Mouse (Mus musculus) T-cell, adult 2 months (primary cell): ENCODE measurements around the gene Hivep3.

Source experiments
- DNase-seq: peaks from one replicate; pipeline ENCODE4 v3.0.0; 2022; ENCODE audit warnings: low spot score

Hivep3 gene

DNA sequence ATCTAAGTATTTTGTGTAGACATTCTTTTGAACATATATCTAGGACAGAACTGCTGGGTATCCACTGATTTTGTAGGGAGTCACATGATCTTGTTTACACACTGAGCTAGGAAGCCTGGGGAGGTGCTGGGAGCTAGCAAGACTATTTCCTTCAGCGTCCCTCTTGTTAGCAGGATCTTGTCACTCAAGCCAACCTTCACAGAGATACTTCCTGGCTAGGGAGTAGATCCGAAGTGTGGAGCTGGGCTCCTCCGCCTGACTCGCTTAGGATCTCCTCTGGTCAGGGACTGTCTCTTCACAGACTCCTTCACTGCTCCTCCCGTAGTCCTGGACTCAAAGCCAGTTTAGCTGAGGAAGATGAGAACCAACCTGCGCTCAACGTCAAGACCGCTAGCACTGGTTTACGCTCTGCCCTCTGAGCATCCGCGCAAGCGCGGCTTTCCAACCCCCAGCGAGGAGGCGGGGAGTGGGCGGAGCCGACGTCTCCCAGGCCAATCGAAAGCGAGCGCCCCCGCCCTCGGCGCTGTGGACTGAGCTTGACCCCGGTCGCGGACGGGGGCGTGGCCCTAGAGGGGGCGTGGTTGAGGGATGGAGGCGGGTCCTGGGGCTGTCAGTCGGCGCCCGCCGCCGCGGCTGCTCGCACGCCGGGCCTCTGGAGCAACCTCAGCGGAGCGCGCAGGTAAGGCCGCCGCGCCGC lies at the start of gene Hivep3:
Hivep3 (plus strand) TSS at position 601 of the 697 bp plus-strand sequence.
- peak; percentile 99 for DNase-seq

DNA sequence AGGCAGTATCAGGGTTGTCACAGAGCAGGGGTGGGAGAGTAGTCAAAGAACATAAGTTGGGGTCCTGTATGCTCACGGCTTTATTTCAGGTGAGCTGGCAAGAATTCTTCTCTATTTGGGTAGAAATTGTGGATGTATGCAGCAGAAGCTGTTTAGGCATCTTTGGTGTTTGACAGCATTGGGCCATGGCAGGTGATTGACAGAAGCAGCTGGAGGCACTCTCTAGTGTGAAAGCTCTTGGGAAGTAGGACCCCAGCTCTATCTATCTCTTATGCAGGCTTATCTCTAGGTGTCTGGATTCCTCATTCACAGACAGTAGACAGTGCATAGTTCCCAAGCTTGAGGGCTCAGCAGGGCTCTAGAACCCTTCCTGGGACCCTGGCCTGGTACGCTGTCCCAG lies 47.8 kb upstream of the Hivep3 start:
- DNase-seq, result no peak

DNA sequence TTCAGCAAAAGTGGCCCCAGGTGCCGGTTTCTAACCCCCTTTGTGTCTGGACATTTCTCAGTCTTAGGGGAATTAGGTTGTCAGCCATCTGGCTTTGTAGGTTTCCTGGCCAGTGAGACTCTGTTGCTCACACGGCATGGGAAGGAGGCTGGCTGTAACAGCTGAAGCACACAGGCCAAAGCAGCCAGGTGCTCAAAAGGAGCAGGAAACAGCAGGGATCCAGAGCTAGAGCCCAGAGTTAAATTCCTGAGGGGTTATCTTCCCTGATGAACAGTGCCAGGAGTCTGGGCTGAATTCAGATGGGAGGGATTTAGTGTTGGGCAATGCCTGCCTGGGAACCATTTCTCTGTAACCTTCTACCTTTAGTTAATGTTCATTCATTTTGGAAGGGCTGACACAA lies 35.2 kb upstream of the Hivep3 start:
- DNase-seq, result no peak

DNA sequence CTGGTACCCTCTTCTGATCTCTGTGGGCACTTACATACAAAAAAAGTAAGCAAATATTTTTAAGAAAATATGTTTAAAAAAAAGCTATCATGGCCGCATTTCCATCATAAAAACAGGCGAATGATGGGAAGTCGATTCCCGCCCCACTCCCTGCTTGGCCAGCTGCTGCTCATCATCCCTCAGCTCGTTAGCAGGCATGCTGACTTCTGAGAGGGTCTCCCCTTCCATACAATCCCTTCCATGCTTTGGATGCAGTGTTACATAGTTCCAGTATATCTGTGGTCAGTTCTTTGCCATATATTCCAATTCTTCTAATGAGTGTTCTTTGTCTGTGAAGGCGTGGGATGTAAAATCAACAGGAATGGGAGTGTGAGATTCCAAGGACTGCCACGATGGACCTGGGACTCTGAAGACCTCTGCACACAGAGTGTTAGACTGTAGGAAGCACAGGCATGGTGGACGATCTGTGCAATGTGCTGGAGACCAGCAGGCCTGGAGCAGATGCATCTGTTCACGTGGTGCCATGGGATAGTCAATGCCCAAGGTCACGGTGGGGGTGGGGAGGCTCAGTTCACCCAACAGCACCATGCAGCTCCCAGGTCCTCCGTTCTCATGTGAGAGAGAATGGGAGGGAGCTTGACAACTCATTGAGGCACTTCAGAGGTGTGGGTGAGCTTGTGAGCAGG lies 32.2 kb upstream of the Hivep3 start:
- DNase-seq, result no peak

DNA sequence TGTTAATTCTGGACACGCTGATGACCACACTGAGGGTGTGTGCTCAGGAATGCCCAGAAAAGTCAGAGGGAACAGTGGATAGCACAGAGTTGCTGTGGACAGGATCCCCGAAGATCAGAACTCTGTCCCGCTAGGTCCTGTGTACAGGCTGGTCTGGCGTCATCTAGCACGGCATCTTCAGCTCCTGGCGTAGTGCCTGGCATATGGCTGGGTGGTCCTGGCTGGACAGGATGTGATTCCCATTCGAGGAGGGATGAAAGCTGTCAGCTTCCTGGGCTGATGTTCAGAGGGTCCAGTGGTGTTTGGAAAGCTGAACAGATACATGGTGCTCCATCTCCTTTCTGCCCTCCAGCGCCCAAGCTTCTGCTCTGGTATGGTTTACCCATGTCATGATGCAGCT lies 29.6 kb upstream of the Hivep3 start:
- DNase-seq, result no peak

DNA sequence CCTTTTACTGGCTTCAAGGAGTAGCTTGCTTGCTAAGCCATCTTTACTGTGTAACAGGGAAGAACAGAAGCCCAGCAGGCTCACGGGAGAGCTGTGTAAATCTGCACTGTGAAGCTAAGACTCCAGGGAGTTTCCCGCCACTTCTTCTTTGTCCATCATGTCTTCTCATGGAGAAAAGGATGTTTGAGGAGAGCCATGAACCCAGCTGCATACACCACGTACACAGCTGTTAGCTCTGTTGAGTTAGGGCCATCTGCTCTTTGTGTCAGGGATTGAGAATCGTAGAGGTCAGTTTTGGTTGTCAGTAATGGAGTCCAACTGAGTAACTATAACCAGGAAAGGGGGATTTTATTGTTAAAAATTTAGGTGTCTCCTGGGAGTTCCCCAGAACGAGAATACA lies 26.3 kb upstream of the Hivep3 start:
- DNase-seq, result no peak

DNA sequence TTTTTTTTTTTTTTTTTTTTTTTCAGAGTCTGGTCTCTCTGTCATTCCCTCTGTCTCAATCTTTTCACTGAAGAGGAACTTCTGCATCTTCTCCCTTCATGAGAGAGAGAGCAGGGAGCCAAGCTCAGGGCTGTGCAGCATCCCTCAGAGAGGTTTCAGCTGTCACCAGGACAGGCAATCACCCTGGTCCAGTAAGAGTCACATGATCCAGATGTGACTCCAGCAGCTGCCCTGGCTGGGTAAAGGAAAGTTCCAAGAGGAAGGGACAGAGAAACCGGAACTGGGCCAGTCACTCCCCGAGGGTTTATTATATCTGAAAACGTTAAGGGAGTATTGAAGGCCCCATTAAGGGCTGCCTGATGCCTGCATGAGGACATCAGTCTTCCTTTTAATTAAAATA lies 25.8 kb upstream of the Hivep3 start:
- DNase-seq, result no peak

DNA sequence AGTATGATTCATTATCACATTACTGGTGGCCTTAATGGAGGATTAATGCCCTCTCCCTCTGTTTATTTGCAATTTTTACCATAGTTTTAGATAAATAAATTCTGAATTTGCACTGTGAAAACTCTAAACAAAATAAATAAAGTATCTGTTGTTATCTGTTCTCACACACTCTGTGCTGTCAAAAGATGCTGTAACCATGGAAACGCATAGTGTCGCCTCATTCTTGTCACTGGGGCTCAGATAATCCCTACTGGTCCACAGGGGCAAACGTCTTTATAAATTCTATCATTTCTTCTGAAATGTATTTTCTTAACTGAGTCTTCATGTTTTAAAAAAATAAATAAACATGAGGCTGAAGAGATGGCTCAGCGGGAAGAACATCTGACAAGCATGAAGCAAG lies 23.4 kb upstream of the Hivep3 start:
- no peak for DNase-seq

DNA sequence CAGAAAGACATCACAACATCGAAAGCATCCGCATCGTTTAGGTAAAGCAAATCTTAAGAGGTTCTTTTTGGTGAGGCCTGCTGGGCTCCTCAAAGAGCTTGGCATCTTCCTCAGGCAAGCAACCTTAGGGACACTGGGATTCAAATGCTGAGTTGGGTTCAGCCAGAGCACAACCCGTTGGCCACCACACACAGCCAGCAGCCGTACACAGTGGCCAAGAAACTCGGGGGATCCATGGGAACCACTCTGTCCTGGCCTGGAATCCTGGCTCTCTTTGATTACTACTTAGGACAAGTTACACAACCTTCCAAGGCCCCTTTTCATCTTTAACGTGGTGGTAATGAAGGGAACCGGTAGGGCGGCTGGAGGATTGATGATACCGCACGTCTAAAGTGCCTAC lies 16.1 kb upstream of the Hivep3 start:
- DNase-seq, result no peak

DNA sequence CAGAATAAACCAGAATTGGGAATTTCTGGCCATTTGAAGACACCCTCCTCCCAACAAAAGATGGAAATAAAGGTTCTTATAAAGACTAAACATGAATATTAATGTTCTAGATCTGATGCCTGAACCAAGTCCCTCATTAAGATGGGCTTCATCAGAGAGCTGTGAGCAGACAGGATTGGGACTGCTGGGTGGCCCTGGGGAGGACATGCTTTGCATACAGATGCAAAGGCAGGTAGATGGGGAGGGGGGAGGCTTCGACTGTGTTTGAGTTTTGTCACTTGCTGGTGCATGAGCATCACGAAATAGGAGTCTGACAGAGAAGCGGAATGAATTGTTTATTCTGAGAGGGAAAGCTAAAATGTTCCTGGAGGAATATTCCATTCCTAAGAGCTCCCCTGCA lies 12.1 kb upstream of the Hivep3 start:
- no peak for DNase-seq

DNA sequence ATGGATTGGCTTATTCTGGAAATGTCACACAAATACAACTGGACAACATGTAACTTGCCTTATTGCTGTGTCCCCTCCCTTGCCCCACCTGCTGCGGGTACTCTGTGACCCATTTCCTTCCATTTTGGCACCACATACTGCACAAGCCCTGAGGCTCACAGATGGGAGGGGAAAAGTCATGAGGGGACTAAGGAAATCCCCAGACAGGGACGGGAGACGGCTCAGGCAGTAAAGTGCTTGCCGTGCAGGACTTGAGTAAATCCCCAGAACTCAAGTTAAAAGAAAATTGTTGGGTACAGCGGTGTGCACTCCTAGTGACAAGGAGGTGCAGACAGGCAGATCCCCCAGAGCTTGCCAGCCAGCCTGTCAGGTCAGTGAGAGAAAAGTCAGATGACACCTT lies 7.5 kb upstream of the Hivep3 start:
- no peak for DNase-seq

DNA sequence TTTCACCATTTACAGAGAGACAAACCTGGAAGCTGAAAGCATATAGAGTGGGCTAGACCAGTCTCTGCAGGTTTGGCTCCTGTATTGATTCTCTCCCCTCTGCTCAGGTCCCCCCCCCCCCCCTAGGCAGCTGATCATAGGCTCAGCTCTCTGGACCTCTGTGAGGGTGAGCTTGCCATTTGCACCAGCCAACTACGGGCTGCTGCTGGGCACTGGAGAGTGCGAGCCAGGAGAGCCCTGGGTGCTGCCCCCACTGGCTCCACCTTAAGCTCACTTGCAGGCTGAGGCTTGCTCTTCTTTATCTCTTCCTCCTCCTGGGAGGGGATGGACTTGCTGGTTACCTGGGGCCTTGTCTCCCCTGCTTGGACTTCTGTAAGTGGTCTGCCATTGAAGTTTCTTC lies 5.7 kb upstream of the Hivep3 start:
- DNase-seq, result no peak

DNA sequence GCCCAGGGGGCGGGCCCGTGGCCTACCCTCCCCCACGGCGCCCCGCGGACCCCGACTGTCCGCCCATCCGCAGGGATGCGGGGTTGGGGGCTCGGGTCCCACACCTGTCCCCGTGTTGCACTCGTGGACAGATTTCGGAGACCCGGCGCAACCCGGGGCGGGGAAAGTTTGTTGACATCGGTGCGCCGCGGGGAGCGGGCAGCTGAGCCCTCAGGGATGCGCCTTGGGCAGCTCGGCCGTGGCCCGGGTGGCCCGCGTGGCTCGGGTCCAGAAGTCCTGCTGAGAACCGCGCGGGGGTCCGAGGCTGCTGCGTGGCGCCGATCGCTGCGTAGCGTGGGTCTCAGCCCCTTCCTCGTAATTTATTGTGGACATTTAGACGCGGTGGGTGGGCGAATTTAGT lies 358 bp downstream of the Hivep3 start:
- DNase-seq, result no peak

DNA sequence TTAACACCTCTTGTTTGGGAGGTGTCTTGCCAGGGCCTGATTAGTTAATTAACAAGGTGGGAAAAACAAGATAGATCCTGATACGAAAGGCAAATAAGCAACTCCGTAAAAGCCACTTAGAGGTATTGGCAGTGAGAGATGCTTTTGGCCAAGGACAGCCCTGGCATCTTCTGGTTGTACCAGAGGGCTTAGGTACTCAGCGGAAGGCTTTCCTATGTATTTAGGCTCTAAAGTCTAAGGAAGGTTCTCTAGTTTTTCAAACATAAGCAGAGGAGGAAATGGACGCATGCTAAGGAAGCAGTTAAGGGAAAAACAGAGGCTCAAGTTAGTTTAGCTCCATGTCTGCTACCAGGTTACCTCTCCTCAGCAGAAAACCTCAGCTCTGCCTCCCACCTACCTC lies 768 bp downstream of the Hivep3 start:
- no peak for DNase-seq

DNA sequence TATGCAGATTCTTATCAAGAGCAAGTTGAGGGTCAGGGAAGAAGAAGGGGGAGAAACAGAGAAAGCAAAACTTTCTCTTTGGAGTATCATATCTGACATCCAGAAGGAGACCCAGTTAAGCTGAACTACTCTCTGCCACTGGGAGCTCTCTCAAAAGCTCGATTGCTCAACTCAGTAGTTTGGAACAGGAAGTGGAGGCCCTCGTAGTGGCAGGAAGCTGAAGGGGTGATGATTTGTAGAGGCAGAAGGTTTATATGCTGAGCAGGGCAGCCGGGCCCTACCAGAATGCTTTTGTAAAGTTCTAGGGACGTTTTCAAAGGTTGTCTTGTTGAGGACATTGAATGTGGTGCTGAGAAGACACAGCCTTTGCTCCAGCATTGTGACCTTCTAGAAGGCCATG lies 5.1 kb downstream of the Hivep3 start:
- peak; percentile 34 for DNase-seq

DNA sequence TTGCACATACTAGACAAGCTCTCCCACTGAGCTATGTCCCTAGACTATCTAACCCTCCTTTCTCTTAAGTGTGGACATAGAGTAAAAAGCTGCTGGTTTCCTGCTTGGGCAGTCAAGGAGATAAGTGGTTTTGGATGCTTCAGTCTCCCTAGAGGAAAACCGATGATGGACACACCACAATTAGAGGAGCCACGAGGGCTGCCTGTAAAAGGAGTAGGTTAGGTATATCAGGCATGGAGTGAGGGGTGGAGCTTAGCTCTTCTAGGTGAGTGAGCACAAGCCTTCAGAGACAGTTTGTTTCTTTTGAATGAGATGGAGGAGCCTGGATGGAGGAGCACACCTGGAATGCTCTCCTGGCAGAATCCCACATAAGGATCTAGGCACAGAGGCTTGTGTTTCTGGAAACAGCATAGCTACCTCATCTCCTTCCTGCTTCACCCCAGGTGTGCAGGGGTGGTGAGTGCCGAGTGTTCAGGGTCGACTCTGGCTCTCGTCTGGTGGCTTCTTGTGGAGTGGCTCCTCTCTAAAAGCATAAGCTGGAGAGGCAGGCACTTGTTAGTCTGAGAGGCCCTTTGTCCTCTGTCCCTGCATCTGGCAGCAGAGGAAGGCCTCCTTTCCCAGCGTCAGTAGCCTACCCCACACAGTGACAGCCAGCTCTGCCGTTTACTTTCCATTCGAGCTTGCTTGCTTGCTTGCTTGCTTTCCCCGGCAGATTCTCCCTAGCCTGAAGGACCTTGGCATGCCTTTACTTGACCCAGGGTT lies 5.9 kb downstream of the Hivep3 start:
- no peak for DNase-seq

DNA sequence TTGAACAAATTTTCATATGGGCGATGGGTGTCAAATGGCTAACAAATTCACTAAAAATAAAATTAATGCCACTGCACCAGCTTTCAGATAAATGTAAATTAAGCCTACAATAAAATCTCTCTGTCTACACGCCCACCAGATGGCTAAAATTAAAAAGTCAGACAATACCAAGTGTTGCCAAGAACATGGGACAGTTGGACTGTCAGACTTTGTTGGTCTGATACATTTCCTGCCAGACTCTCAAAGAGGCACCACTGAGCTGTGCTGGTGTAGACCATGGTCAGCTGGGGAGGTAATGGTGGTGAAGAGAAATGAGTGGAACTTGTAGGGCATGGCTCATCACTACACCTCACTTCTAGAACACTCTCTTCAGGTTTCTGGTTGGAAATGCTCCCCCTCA lies 14.8 kb downstream of the Hivep3 start:
- no peak for DNase-seq

DNA sequence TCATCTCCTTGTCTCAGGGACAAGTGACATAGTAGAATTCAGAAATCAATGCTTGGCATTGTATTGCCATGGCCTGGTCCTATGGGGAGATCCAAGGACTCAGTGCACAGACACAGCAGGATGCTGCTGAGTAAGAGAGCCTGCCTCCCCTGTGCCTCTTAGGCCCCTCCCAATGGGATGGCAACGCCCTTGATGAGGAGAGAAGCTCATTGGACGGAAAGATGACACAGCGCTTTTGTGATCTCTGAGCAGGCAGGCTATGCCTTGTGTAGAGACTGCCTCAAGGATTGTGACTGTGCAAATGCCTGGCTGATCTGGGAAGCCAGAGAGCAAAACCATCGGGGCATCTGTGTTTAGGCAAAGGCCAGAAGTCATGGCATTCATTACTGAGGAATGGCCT lies 16.6 kb downstream of the Hivep3 start:
- no peak for DNase-seq

DNA sequence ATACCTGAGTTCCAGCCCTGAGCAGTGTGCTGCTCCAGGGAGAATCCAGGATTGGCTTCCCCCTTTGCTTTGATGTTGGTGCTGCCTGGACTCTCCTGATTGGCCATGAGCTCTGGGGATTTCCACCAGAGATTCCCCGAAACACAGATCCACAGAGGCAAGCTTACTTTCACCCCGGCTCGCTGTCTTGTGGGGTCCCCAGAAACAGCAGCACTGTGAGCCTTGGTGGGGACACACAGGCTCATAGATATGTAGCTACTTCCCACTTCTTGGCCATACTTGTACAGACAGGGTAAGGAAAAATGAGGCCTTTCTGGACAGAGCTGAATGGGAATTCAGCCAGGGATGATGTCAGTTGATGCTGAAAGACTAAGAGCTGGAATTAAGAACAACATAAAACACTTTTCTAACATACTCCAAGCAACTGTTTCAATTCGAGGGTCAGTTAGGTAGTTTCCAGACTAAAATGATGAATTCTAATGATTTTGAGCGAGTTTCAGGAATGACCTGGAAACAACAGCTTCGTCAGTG lies 17.2 kb downstream of the Hivep3 start:
- no peak for DNase-seq

DNA sequence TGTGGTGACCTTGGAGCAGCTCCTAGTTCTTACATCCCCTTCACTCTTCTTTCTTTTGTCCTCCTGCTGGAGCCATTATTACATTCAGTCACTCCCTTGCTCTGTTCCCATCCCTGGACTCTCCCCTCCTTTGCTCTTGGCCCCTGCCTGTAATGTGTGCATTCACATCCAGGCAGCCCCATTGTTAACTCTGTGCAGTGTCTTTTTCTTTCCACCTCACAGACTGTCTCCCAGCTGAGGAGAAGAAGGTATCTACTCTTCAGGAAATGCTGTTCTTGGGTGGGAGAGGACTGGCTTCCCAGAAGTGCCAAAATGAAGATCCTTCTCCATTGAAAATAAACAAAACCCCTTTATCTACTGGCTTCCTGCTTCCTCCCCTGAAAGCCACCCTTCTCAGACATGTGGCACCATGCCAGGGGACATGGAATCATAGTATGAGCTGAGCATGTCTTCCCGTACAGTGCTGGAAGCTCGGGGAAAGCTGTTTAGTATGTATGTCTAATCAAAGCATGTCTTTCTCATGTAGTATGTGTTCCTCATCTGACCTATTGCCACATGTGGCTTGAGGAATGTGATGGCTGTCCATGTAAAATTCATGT lies 17.9 kb downstream of the Hivep3 start:
- no peak for DNase-seq

DNA sequence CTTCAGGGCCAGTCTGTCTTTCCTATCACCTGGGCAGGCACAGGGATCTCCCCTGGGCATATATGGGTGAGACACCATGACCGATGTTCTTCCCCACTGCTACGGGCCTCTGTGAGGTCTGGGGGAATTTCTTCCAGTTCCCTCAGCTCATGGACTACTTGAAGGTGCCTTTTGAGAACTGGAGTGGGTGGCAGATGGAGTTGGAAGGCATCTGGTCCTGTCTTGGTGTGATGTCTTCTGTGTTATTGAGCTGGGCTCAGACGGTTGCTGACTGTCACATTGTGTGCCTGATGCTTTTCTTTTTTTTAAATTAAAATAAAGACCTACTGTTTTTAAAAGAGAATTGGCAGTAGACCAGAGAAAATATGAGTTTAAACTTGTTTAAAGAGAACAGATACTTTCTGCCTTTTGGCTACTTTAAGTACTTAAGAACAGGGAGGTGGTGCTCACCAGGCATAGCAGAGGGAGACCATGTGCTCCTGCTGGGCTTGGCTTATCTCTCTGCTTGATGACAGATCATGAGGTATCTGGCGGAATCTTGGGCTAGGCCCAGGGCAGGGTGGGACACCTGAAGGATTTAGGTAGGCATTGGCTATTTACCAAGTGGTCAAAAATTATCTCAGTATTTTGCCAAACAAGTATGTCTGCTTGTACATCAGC lies 26.1 kb downstream of the Hivep3 start:
- DNase-seq, result no peak

DNA sequence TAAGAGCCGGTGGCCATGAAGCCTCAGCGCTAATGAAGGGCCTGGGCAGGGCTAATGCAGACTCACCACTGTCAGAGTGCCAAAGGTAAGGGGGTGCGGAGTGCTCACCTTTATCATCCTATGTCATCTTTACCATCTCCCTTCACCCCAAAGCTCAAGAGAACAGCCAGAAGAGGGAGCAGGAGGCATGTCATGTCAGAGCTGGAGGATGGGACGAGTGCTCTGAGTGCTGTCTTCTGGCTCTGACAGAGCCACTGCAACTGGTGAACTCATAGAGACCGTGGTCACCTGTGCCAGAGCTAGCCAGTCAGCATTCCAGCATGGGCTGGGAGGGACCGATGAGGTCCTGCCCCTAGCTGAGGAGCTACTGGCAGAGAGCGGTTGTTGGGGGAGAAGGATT lies 27.2 kb downstream of the Hivep3 start:
- DNase-seq, result no peak
